Mouse (Mus musculus): Measurements from ENCODE around the gene Tvp23a.

The Tvp23a gene

GRCm38 (mm10) chr16:10394699-10395540 lies 52.2 kb downstream of the Tvp23a start, which contains the start of gene Tekt5:
Tekt5 (minus strand) TSS chr16:10395490.
- DNase-seq (ENCODE audit: low read depth, low spot score), result peak; percentile 14

GRCm38 (mm10) chr16:10392587-10392986 lies 54.6 kb downstream of the Tvp23a start:
- no peak for DNase-seq (ENCODE audit: low read depth, low spot score)

GRCm38 (mm10) chr16:10388634-10389365 lies 58.4 kb downstream of the Tvp23a start:
- DNase-seq (ENCODE audit: low read depth, low spot score), result no peak

- DNase-seq (ENCODE audit: low read depth, low spot score), result no peak
Observed at GRCm38 (mm10) chr16:10385261-10385660, 61.9 kb downstream of the Tvp23a start.

- DNase-seq (ENCODE audit: low read depth, low spot score), result no peak
Observed at GRCm38 (mm10) chr16:10384544-10384943, 62.6 kb downstream of the Tvp23a start.

- DNase-seq (ENCODE audit: low read depth, low spot score), result no peak
Observed at GRCm38 (mm10) chr16:10384060-10384497, 63.1 kb downstream of the Tvp23a start.

- no peak for DNase-seq (ENCODE audit: low read depth, low spot score)
Observed at GRCm38 (mm10) chr16:10379531-10379930, 67.6 kb downstream of the Tvp23a start.

GRCm38 (mm10) chr16:10377286-10377685 lies 69.9 kb downstream of the Tvp23a start:
- no peak for DNase-seq (ENCODE audit: low read depth, low spot score)

GRCm38 (mm10) chr16:10374254-10375011 lies 72.7 kb downstream of the Tvp23a start:
- peak; percentile 63 for DNase-seq (ENCODE audit: low read depth, low spot score)

GRCm38 (mm10) chr16:10372372-10372771 lies 74.8 kb downstream of the Tvp23a start:
- DNase-seq (ENCODE audit: low read depth, low spot score), result no peak

Measured in forelimb bud, embryonic 11.5 days (tissue).